Mouse (Mus musculus): ENCODE data around the gene 9930111J21Rik1. TPM values are rescaled to one million over a fixed set of nuclear protein-coding genes. Genes with fewer than 3 reads are reported as not detected.
"Not testable (repeated sequence)": the region's sequence is repeated elsewhere in the genome, so short reads cannot be mapped to it uniquely, and the experiment has no call there.

Gene 9930111J21Rik1
- polyA plus RNA-seq, 1 experiment from 2014 or later, result 0.70 TPM

GRCm38 (mm10) chr11:48902021-48902420 is 77.2 kb downstream of the 9930111J21Rik1 start, which contains the start of gene Gm5431:
Gene Gm5431, minus strand, starts transcription at chr11:48902214.
- Histone ChIP-seq H3K27ac (replicated peaks) (no peak within 1 kb of the TSS), H3K4me2 (no peak within 1 kb of the TSS), H3K27me3 (no peaks in the 10 kb centered on the region), H3K4me3 (no peak within 1 kb of the TSS), H3K4me1 (replicated peaks) (no peaks in the 10 kb centered on the region), H3K9me3 (no peaks in the 10 kb centered on the region), H3K36me3 (no peaks in the 10 kb centered on the region), H3K9ac (no peak within 1 kb of the TSS)
- 73% methylated on average over 2 of the region's 2 CpGs for WGBS
- no peak for ATAC-seq (ENCODE audit: low read depth)

- H3K9me3 ChIP-seq; H3K9ac ChIP-seq; H3K36me3 ChIP-seq; H3K4me3 ChIP-seq; H3K4me1 ChIP-seq (replicated peaks); H3K27ac ChIP-seq (replicated peaks); H3K4me2 ChIP-seq; H3K27me3 ChIP-seq; ATAC-seq (ENCODE audit: low read depth): not testable (repeated sequence)
- WGBS, result 93% methylated on average over 1 of the region's 1 CpGs
Observed at GRCm38 (mm10) chr11:48901567-48901930, 77.6 kb downstream of the 9930111J21Rik1 start.

- not testable (repeated sequence) for H3K9ac ChIP-seq; H3K36me3 ChIP-seq; ATAC-seq (ENCODE audit: low read depth); H3K9me3 ChIP-seq; H3K27ac ChIP-seq (replicated peaks); H3K4me1 ChIP-seq (replicated peaks); H3K4me2 ChIP-seq; H3K27me3 ChIP-seq; H3K4me3 ChIP-seq
- 78% methylated on average over 6 of the region's 6 CpGs for WGBS
Observed at GRCm38 (mm10) chr11:48900654-48901566, 78.3 kb downstream of the 9930111J21Rik1 start.

- Histone ChIP-seq H3K4me1 (replicated peaks) (no peaks in the 10 kb centered on the region), H3K27ac (replicated peaks) (no peak overlapping the region), H3K4me2 (no peak overlapping the region), H3K9ac (no peak overlapping the region), H3K4me3 (no peak overlapping the region), H3K9me3 (no peaks in the 10 kb centered on the region), H3K36me3 (no peaks in the 10 kb centered on the region), H3K27me3 (no peaks in the 10 kb centered on the region)
- no peak for ATAC-seq (ENCODE audit: low read depth)
- WGBS, result 74% methylated on average over 2 of the region's 2 CpGs
Observed at GRCm38 (mm10) chr11:48898812-48899431, 80.3 kb downstream of the 9930111J21Rik1 start.

Other genes with a start within 250 kb of the 9930111J21Rik1 start
- 411 and 432 TPM in 2 replicates for gene Rack1, start 179.1 kb downstream of the 9930111J21Rik1 start, polyA plus RNA-seq (2015; fragmentation: Nextera tagmentation; extraction: Ambion mirVana)
- 6.2 and 6.9 TPM in 2 replicates for gene Trim41, start 162.0 kb downstream of the 9930111J21Rik1 start, polyA plus RNA-seq (2015; fragmentation: Nextera tagmentation; extraction: Ambion mirVana)
- gene Trim7, start 153.3 kb downstream of the 9930111J21Rik1 start, polyA plus RNA-seq (2015; fragmentation: Nextera tagmentation; extraction: Ambion mirVana), result 1.2 TPM in 2 replicates
- gene Gm12184, start 152.7 kb downstream of the 9930111J21Rik1 start, polyA plus RNA-seq (2015; fragmentation: Nextera tagmentation; extraction: Ambion mirVana), result 3.2 and 4.3 TPM in 2 replicates
- 3.2 TPM in 2 replicates for gene Irgm1, start 107.7 kb downstream of the 9930111J21Rik1 start, polyA plus RNA-seq (2015; fragmentation: Nextera tagmentation; extraction: Ambion mirVana)
- 0.18 and 0.34 TPM in 2 replicates for gene Gm5431, start 77.2 kb downstream of the 9930111J21Rik1 start, polyA plus RNA-seq (2015; fragmentation: Nextera tagmentation; extraction: Ambion mirVana)
- gene Psme2b, start 33.2 kb downstream of the 9930111J21Rik1 start, polyA plus RNA-seq (2015; fragmentation: Nextera tagmentation; extraction: Ambion mirVana), result 2.7 and 3.6 TPM in 2 replicates
- gene Olfr56, start 509 bp downstream of the 9930111J21Rik1 start, polyA plus RNA-seq (2015; fragmentation: Nextera tagmentation; extraction: Ambion mirVana), result not detected in 2 replicates
- gene Gm12185, start 12.8 kb upstream of the 9930111J21Rik1 start, polyA plus RNA-seq (2015; fragmentation: Nextera tagmentation; extraction: Ambion mirVana), result not detected in 2 replicates
- gene Tgtp1, start 14.8 kb upstream of the 9930111J21Rik1 start, polyA plus RNA-seq (2015; fragmentation: Nextera tagmentation; extraction: Ambion mirVana), result 0.11 TPM in 1 of 2 replicates, not detected in the other
- 0.28 and 0.32 TPM in 2 replicates for gene 9930111J21Rik2, start 71.8 kb upstream of the 9930111J21Rik1 start, polyA plus RNA-seq (2015; fragmentation: Nextera tagmentation; extraction: Ambion mirVana)
- gene Tgtp2, start 84.8 kb upstream of the 9930111J21Rik1 start, polyA plus RNA-seq (2015; fragmentation: Nextera tagmentation; extraction: Ambion mirVana), result 0.10 and 0.27 TPM in 2 replicates
- gene Ifi47, start 97.2 kb upstream of the 9930111J21Rik1 start, polyA plus RNA-seq (2015; fragmentation: Nextera tagmentation; extraction: Ambion mirVana), result 0.40 and 0.43 TPM in 2 replicates
- gene Olfr1396, start 135.5 kb upstream of the 9930111J21Rik1 start, polyA plus RNA-seq (2015; fragmentation: Nextera tagmentation; extraction: Ambion mirVana), result not detected in 2 replicates
- gene Olfr1395, start 162.9 kb upstream of the 9930111J21Rik1 start, polyA plus RNA-seq (2015; fragmentation: Nextera tagmentation; extraction: Ambion mirVana), result not detected in 2 replicates
- not detected in 2 replicates for gene Olfr1394, start 175.0 kb upstream of the 9930111J21Rik1 start, polyA plus RNA-seq (2015; fragmentation: Nextera tagmentation; extraction: Ambion mirVana)
- gene Btnl9, start 207.8 kb upstream of the 9930111J21Rik1 start, polyA plus RNA-seq (2015; fragmentation: Nextera tagmentation; extraction: Ambion mirVana), result 0.10 and 0.33 TPM in 2 replicates
- gene Zfp62, start 223.9 kb upstream of the 9930111J21Rik1 start, polyA plus RNA-seq (2015; fragmentation: Nextera tagmentation; extraction: Ambion mirVana), result 44.5 and 50.0 TPM in 2 replicates

Measured in neural tube, embryonic 13.5 days (tissue).